Mouse (Mus musculus): ENCODE measurements around the gene Nadk.

DNA sequence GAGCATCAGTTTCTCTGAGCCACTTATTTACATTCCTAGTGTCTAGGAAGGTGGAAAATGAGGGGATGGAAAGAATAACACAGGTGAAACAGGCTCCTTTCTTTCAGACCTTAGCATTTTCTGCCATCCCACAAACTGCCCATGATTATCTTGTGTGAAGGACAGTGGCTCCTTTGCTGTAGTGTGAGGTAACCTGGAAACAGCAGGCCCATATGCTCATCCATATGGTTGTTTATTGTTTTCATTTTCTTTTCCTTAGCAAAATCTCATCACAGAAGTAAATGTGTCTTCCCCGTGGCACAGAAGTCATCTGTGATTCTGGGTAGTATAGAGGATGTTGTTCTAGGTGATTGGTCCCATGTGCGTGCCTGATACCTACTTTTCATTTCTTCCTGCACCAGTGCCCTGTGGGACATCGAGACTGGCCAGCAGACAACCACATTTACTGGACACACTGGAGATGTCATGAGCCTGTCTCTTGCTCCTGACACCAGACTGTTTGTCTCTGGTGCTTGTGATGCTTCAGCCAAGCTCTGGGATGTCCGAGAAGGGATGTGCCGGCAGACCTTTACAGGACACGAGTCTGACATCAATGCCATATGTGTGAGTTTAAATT, 9.2 kb upstream of the Nadk start:
- TF ChIP-seq CTCF (IDR thresholded peaks at IDR 0.05; ENCODE audit: borderline replicate concordance, extremely low read depth, insufficient read depth, insufficient read length) (no peak), POLR2A (IDR thresholded peaks at IDR 0.05; ENCODE audit: borderline replicate concordance, extremely low read depth, insufficient read depth, insufficient read length, poor library complexity, severe bottlenecking) (no peak)
